Mouse (Mus musculus) ES-E14 (cell line): ENCODE measurements around the gene Zkscan4. TPM values are rescaled to one million over a fixed set of nuclear protein-coding genes. Genes with fewer than 3 reads are reported as not detected.
"Not testable (repeated sequence)": the region's sequence is repeated elsewhere in the genome, so short reads cannot be mapped to it uniquely, and the experiment has no call there.

Source experiments
- DNase-seq: peaks from one replicate; pipeline ENCODE4 v3.0.0-alpha.2; 2013; ENCODE audit warnings: low read depth, low spot score
- H3K27ac ChIP-seq: 2 replicates; pipeline ENCODE4 v1.5.1; 2012; ENCODE audit warnings: low read depth, mild to moderate bottlenecking, low read length, moderate library complexity, mixed read lengths; ENCODE audit not compliant: poor library complexity, insufficient read depth, severe bottlenecking
- H3K36me3 ChIP-seq: 2 replicates; pipeline ENCODE4 v1.6.1; 2012; ENCODE audit warnings: mild to moderate bottlenecking, low read length, moderate library complexity, mixed read lengths; ENCODE audit not compliant: control insufficient read depth, poor library complexity, insufficient read depth, severe bottlenecking
- H3K4me1 ChIP-seq, 2 experiments: fragments of 150-350 bp in 1 of 2; sonication (generic) in 1 of 2; 2 replicates each; pipeline ENCODE4 v1.6.1; 2012; ENCODE audit warnings: low read length in 2 of 2, mild to moderate bottlenecking in 1 of 2, mixed read lengths in 1 of 2; ENCODE audit not compliant: control insufficient read depth in 2 of 2, insufficient read depth in 2 of 2, poor library complexity in 1 of 2
- H3K4me3 ChIP-seq, 2 experiments: fragments of 150-350 bp in 1 of 2; sonication (generic) in 1 of 2; 2 replicates each; pipeline ENCODE4 v1.5.1; 2012; ENCODE audit warnings: low read length in 2 of 2, low read depth in 1 of 2, mild to moderate bottlenecking in 1 of 2, mixed read lengths in 1 of 2; ENCODE audit not compliant: insufficient read depth in 1 of 2, poor library complexity in 1 of 2, severe bottlenecking in 1 of 2
- H3K9ac ChIP-seq: 2 replicates; pipeline ENCODE4 v1.6.1; 2012; ENCODE audit warnings: low read depth, mild to moderate bottlenecking, low read length, mixed read lengths; ENCODE audit not compliant: poor library complexity, insufficient read depth, severe bottlenecking
- H3K9me3 ChIP-seq: fragments of 150-350 bp; sonication (generic); 2 replicates; pipeline ENCODE4 v1.6.1; 2012; ENCODE audit warnings: low read depth, mild to moderate bottlenecking, low read length; ENCODE audit not compliant: control insufficient read depth, insufficient read depth
- CHD2 ChIP-seq: IDR thresholded peaks from 2 replicates; pipeline ENCODE4 v1.6.1; 2014; ENCODE audit warnings: mild to moderate bottlenecking, low read depth, low read length, inconsistent platforms
- HCFC1 ChIP-seq: IDR thresholded peaks from 2 replicates; pipeline ENCODE4 v1.6.1; 2012; ENCODE audit warnings: low read length, inconsistent platforms, borderline replicate concordance; ENCODE audit not compliant: insufficient read depth
- MAFK ChIP-seq: IDR thresholded peaks from 2 replicates; pipeline ENCODE4 v1.6.1; 2014; ENCODE audit warnings: mild to moderate bottlenecking, low read depth, low read length, inconsistent platforms; ENCODE audit not compliant: insufficient read depth
- ZC3H11A ChIP-seq: IDR thresholded peaks from 2 replicates; pipeline ENCODE4 v1.6.1; 2012; ENCODE audit warnings: low read depth, mild to moderate bottlenecking, inconsistent platforms, low read length, borderline replicate concordance
- ZNF384 ChIP-seq: IDR thresholded peaks from 2 replicates; pipeline ENCODE4 v1.6.1; 2012; ENCODE audit warnings: low read depth, low read length, inconsistent platforms
- in situ Hi-C, 2 experiments: fragments of 600-800 bp; cut with MboI; formaldehyde crosslinking; loops; one replicate each; pipeline ENCODE4 v1.15.1; 2025; ENCODE audit warnings: low sequenced_read_pairs in 2 of 2, inconsistent platforms in 1 of 2; ENCODE audit not compliant: unreplicated experiment in 2 of 2
- total RNA-seq: library from RNA; depleted of rRNA; stranded (reverse); fragments of 300-350 nt; gene quantifications from 2 replicates; pipeline ENCODE4 v1.2.3, GENCODE M21; 2012

Gene Zkscan4
- total RNA-seq, 1 experiment: 0.31 TPM

DNA sequence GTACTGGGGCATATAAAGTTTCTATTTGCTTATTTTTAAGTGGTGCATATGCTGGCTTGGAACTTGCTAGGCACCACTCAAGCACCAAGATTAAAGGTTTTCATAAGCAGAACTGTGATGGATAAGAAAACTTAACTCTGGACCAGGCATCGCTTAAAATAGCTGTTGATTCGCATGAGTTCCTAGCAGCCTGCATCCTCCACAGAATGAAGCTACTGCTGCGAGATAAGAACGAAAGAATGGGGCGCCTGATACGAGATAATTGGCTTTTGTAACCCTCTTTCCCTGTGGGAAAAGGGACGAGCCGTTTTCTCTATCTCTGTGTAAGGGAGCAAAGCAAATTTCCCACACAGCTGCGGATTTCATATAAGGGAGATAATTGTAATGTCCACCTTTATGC lies 9.6 kb upstream of the Zkscan4 start:
- DNase-seq: no peak
- Histone ChIP-seq H3K36me3 (no peaks in the 10 kb centered on the region), H3K4me3 (no peak overlapping the region), H3K9me3 (no peaks in the 10 kb centered on the region), H3K4me1 (0 out of 4 replicates have a peak, but pooled peaks cover 0 to 2% of the 10 kb centered on the region in 2 experiments), H3K27ac (no peak overlapping the region), H3K9ac (no peak overlapping the region)
- no peak for TF ChIP-seq MAFK
- TF ChIP-seq ZC3H11A: no peak
- TF ChIP-seq HCFC1: no peak
- no peak for TF ChIP-seq CHD2
- no peak for TF ChIP-seq ZNF384
- in situ Hi-C loops: no loop called here

DNA sequence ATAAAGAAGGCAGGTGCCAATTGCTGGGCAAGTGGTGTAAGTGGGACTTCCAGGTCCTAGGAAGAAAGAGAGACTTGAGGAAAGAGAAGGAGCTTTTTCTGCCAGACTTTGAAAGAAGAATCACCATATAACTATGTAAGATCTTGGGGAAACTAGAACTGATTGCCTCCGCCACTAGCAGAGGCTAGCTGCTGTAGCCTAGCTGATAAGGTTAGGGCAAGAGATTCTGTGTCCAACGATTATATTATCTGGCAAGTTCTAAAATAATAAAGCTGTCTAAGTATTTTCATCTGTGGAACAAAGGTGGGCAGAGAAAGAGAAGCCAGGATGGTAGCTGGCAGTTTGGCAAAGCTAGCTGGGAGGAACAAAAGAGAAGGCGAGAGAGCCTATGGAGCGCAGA lies 6.3 kb upstream of the Zkscan4 start:
- in situ Hi-C loops: no loop called here
- no peak overlapping the region for H3K27ac ChIP-seq
- no peak overlapping the region for H3K4me3 ChIP-seq
- H3K9me3 ChIP-seq: no peaks in the 10 kb centered on the region
- no peak overlapping the region for H3K9ac ChIP-seq
- TF ChIP-seq CHD2 (no peak), MAFK (no peak), ZNF384 (no peak), ZC3H11A (no peak), HCFC1 (no peak)
- H3K36me3 ChIP-seq: no peaks in the 10 kb centered on the region
- DNase-seq: no peak
- 0 out of 4 replicates have a peak, but pooled peaks cover 0 to 2% of the 10 kb centered on the region in 2 experiments for H3K4me1 ChIP-seq

DNA sequence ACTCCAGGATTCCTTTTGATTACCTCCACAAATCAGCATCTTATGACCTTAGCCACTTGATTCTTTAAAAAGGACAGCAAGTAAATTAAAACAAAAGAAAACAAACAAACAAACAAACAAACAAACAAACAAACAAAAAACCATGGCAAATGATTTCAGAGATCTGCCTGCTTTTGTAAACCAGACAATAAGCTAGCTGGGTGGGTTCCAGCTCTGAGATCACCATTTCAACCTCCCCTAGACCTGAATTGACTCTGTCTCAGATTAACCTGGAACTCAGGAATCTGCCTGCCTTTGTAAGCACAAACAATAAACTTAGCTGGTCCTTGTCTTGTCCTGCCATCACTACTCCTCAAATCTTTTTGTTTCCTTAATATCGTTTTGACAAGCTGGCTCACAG lies 8.2 kb downstream of the Zkscan4 start:
- no peak for TF ChIP-seq ZC3H11A
- Histone ChIP-seq H3K9me3 (0 out of 2 replicates have a peak, but pooled peaks cover 6% of the 10 kb centered on the region), H3K4me1 (no peaks in the 10 kb centered on the region), H3K36me3 (no peaks in the 10 kb centered on the region), H3K27ac (no peak overlapping the region), H3K9ac (no peak overlapping the region), H3K4me3 (no peak overlapping the region)
- DNase-seq: no peak
- in situ Hi-C loops: no loop called here

DNA sequence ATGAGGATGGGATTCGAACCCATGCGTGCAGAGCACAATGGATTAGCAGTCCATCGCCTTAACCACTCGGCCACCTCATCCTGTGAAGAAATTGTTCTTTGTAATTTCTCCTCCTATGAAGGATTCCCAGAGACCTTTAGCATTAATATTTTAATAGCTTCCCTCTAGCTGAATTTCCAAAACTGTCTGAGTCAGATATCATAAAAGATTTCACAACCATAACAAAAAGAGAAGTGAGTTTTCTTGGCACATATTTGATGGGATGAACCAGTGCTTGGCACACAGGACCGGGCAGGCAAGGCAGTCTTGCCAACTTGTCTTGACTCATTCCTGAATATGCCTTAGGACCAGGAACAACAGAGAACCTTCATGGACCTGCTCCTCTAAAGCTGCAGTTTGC lies 14.1 kb downstream of the Zkscan4 start:
- no peak overlapping the region for H3K27ac ChIP-seq
- DNase-seq: no peak
- no peaks in the 10 kb centered on the region for H3K36me3 ChIP-seq
- no peak overlapping the region for H3K4me3 ChIP-seq
- 0 out of 2 replicates have a peak, but pooled peaks cover 6% of the 10 kb centered on the region for H3K9me3 ChIP-seq
- no peak overlapping the region for H3K9ac ChIP-seq
- TF ChIP-seq ZC3H11A: no peak
- TF ChIP-seq HCFC1: no peak
- TF ChIP-seq ZNF384: no peak
- no peak for TF ChIP-seq CHD2
- no peak for TF ChIP-seq MAFK
- no peaks in the 10 kb centered on the region for H3K4me1 ChIP-seq
- in situ Hi-C loops: no loop called here

DNA sequence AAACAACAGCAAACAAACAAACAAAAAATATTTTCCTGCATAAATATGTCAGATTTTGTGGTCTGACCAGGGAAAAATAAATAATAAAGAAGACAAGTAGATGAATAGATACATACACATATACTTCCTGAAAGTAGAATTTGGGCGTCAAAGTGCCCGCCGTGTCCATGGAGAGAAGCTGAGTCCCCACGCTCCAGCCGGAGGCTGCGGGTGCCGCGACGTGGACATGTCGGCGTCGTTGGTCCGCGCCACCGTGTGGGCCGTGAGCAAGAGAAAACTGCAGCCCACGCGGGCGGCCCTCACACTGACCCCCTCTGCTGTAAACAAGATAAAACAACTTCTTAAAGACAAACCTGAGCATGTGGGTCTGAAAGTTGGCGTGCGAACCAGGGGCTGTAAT lies 16.4 kb downstream of the Zkscan4 start, which contains the start of gene AK157302:
Gene AK157302 (plus strand): TSS at position 144 of the 400 bp plus-strand sequence.
- no peak within 1 kb of the TSS for H3K4me3 ChIP-seq
- in situ Hi-C loops: no loop called here
- TF ChIP-seq HCFC1 (no peak), MAFK (no peak), CHD2 (no peak), ZC3H11A (no peak), ZNF384 (no peak)
- H3K27ac ChIP-seq: no peak within 1 kb of the TSS
- H3K4me1 ChIP-seq: no peaks in the 10 kb centered on the region
- H3K9me3 ChIP-seq: no peaks in the 10 kb centered on the region
- no peaks in the 10 kb centered on the region for H3K36me3 ChIP-seq
- H3K9ac ChIP-seq: no peak within 1 kb of the TSS
- DNase-seq: no peak

DNA sequence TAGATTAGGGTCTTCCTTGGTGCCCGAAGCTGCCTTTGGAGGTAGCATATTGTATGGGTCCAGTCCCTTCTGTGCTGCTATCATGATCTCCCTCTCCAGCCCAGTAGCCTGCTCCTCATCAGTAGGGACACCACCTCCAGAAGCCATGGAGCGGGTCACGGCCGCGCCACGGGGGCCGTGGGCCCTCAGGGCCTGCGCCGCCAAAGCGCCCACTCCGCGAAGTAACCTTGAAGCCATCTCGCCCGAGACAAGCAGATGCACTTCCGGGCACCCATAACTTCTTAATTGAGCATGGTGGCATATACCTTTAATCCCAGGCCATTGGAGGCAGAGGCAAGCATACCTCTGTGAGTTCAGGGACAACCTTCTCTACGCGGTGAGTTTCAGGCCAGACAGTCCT lies 22.5 kb downstream of the Zkscan4 start, which contains the start of gene Gm11273:
Gene Gm11273 (minus strand): TSS at position 237 of the 400 bp plus-strand sequence.
- DNase-seq, in situ Hi-C loops, H3K4me3 ChIP-seq, H3K27ac ChIP-seq, H3K4me1 ChIP-seq, H3K9ac ChIP-seq, H3K9me3 ChIP-seq, H3K36me3 ChIP-seq: not testable (repeated sequence)
